Mouse (Mus musculus): ENCODE measurements around the gene Olfr109.

Olfr109 gene

DNA sequence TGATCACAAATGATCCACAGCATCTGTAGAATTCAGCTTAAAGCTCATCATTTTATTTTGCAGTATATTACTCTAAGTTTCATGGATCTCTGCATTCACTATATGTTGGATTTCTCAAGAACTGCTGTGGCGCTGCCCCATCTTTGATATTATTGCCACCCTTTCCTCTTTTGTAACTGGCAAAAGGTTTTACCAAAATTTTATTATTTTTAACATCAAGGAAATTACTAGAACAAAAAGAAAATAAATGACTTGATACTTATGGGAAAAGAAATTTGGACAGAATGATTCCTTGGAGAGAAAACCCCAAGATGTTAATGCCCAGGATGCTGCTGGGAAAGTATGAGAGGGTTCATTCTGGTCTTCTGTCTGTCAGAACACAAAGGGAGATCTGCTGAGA is at the start of gene Olfr109:
TSS of gene Olfr109 (plus strand) at position 301 of the 400 bp plus-strand sequence.
- no peak for DNase-seq

GRCm38 (mm10) chr17:37413380-37413779 is 45.3 kb upstream of the Olfr109 start:
- no peak for DNase-seq

GRCm38 (mm10) chr17:37445180-37445579 is 13.5 kb upstream of the Olfr109 start, which contains the start of gene Olfr108:
Olfr108 (plus strand) TSS chr17:37445480.
- DNase-seq = no peak

DNA sequence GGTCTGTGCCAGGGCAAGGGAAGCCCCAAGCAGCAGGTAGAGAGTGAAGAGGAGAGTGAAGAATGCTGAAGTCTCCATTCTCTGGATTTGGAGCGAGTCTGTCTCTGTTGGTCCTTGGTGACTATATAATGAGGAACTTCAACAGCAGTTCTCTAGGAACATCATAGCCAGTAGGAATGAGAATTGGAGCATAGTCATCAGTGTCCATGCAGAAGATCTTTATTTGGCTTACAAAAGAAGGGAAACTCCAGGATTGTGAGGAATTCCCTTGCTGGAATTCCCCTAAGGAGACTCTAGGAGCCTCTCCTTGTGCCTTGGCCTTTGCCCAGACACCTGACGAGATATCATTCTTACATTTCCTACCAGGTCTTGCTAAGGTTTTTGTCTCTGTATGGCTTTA is 24.7 kb downstream of the Olfr109 start, which contains the start of gene H2-M2:
TSS of gene H2-M2 (minus strand) at position 101 of the 400 bp plus-strand sequence.
- no peak for DNase-seq

DNA sequence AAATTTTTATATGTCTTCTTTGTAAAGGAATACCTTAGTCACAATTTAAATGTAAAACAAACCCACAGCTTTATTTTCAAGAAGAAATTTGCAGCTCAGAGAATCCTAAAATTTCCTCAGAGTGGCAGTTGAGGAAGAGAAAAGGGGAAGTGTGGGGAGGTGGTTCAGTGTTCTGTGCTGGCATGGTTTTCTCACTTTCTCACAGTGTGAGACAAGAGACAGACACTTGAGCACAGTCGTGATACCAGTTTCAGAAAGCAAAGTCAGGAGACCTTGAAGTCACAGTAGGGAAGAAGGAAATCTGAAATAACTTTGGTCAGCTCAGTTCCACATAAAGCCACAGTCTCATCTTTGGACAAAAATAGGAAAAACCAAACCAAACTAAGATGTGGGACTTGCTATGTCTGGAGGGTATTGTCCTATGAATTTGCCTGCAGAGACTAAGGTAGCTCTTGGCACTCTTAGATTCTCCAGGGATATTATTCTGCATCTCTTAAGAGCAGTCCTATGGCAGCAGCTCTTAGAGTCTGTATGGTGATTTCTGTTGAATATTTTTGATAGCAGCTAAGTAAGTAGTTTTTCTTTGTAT is 33.3 kb downstream of the Olfr109 start, which contains the start of gene Olfr110:
TSS of gene Olfr110 (plus strand) at position 539 of the 589 bp plus-strand sequence.
- DNase-seq = no peak

DNA sequence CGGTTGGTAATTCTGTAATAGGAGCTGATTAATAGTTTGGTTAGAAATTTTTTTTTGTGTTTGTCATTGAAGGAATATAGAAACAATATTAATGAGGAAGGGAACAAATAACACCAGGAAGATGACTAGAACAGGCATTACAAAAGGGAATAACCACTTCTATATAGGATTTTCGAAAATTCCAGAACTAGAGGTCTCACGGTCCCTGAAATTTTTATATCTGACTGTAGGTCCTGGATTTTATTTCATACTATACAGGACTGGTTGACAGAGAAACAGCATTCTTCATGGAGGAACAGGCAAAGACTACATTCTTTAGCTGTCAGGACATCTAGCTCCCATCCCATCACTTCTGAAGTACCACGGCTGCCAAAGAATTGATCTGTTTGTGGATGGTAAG is 49.0 kb downstream of the Olfr109 start, which contains the start of gene Olfr111:
TSS of gene Olfr111 (plus strand) at position 301 of the 400 bp plus-strand sequence.
- DNase-seq = no peak

All from cerebellum, postnatal 25 days (tissue).